Mouse (Mus musculus): Measurements from ENCODE around the gene Hspa1b. TPM values are rescaled to one million over a fixed set of nuclear protein-coding genes. Genes with fewer than 3 reads are reported as not detected.
"Not testable (repeated sequence)": the region's sequence is repeated elsewhere in the genome, so short reads cannot be mapped to it uniquely, and the experiment has no call there.

The Hspa1b gene
- 10 to 100 TPM in 1 of 26 experiments, 1 to 10 TPM in 23, under 1 TPM in 2; 0.33 to 11.3 (median 3.9) TPM for total RNA-seq (2018; cell fraction: chromatin; rRNA removed)
- 10 to 100 TPM in 9 of 26 experiments, 1 to 10 TPM in 16, under 1 TPM in 1; 0.90 to 24.8 (median 7.7) TPM for total RNA-seq (2018; cell fraction: cytosol; rRNA removed)
- 10 to 100 TPM in 6 of 26 experiments, 1 to 10 TPM in 19, under 1 TPM in 1; 0.39 to 52.2 (median 6.9) TPM for total RNA-seq (2018; cell fraction: nucleus; rRNA removed)
- 0.57 to 1.2 TPM (median 0.69 TPM) in 3 replicates for polyA plus RNA-seq (2018)

GRCm38 (mm10) chr17:34959130-34959778, at the start of gene Hspa1b:
Gene Hspa1b (minus strand): TSS chr17:34959238.
- H3K79me2 ChIP-seq (ENCODE audit: inconsistent target); H3K36me3 ChIP-seq (ENCODE audit: inconsistent target): not testable (repeated sequence)
- Histone ChIP-seq H3K27ac (peak within 1 kb of the TSS; percentile 73), H3K4me3 (ENCODE audit: inconsistent target) (peak within 1 kb of the TSS; percentile 43)
- WGBS (ENCODE audit: missing documents) = 0% methylated on average over 19 of the region's 32 CpGs

- 72% methylated on average over 7 of the region's 7 CpGs for WGBS (ENCODE audit: missing documents)
- H3K4me3 ChIP-seq (ENCODE audit: inconsistent target) = no peak overlapping the region
- H3K27ac ChIP-seq = no peak overlapping the region
- H3K79me2 ChIP-seq (ENCODE audit: inconsistent target) = peaks cover 28% of the 10 kb centered on the region
- H3K36me3 ChIP-seq (ENCODE audit: inconsistent target) = peaks cover 42% of the 10 kb centered on the region
Observed at GRCm38 (mm10) chr17:35007387-35007991, 48.5 kb upstream of the Hspa1b start.

GRCm38 (mm10) chr17:35005902-35006301, 46.9 kb upstream of the Hspa1b start:
- peaks cover 26% of the 10 kb centered on the region for H3K36me3 ChIP-seq (ENCODE audit: inconsistent target)
- H3K4me3 ChIP-seq (ENCODE audit: inconsistent target); H3K27ac ChIP-seq: not testable (repeated sequence)
- WGBS (ENCODE audit: missing documents) = 94% methylated on average over 4 of the region's 5 CpGs
- peaks cover 32% of the 10 kb centered on the region for H3K79me2 ChIP-seq (ENCODE audit: inconsistent target)

GRCm38 (mm10) chr17:35005158-35005557, 46.1 kb upstream of the Hspa1b start:
- Histone ChIP-seq H3K4me3 (ENCODE audit: inconsistent target) (no peak overlapping the region), H3K36me3 (ENCODE audit: inconsistent target) (peaks cover 20% of the 10 kb centered on the region; the same call in 1 of the 2 replicates), H3K27ac (no peak overlapping the region), H3K79me2 (ENCODE audit: inconsistent target) (peaks cover 32% of the 10 kb centered on the region)
- whole genome bisulfite sequencing (ENCODE audit: missing documents) = 94% methylated on average over 10 of the region's 10 CpGs

GRCm38 (mm10) chr17:35004075-35004717, 45.2 kb upstream of the Hspa1b start:
- WGBS (ENCODE audit: missing documents) = 97% methylated on average over 13 of the region's 17 CpGs
- Histone ChIP-seq H3K4me3 (ENCODE audit: inconsistent target) (no peak overlapping the region), H3K79me2 (ENCODE audit: inconsistent target) (peaks cover 41% of the 10 kb centered on the region), H3K36me3 (ENCODE audit: inconsistent target) (peaks cover 13% of the 10 kb centered on the region; the same call in 1 of the 2 replicates), H3K27ac (no peak overlapping the region)

- peaks cover 13% of the 10 kb centered on the region; the same call in 1 of the 2 replicates for H3K36me3 ChIP-seq (ENCODE audit: inconsistent target)
- 43% methylated on average over 9 of the region's 9 CpGs for WGBS (ENCODE audit: missing documents)
- H3K4me3 ChIP-seq (ENCODE audit: inconsistent target) = no peak overlapping the region
- H3K27ac ChIP-seq = peak overlapping the region; percentile 21; the same call in 1 of the 2 replicates
- peaks cover 50% of the 10 kb centered on the region for H3K79me2 ChIP-seq (ENCODE audit: inconsistent target)
Observed at GRCm38 (mm10) chr17:35003022-35003838, 44.2 kb upstream of the Hspa1b start.

- Histone ChIP-seq H3K79me2 (ENCODE audit: inconsistent target) (peaks cover 60% of the 10 kb centered on the region), H3K36me3 (ENCODE audit: inconsistent target) (peaks cover 13% of the 10 kb centered on the region; the same call in 1 of the 2 replicates), H3K4me3 (ENCODE audit: inconsistent target) (peak overlapping the region; percentile 40), H3K27ac (peak overlapping the region; percentile 70)
- WGBS (ENCODE audit: missing documents) = 3% methylated on average over 12 of the region's 12 CpGs
Observed at GRCm38 (mm10) chr17:35002153-35002865, 43.3 kb upstream of the Hspa1b start.

- Histone ChIP-seq H3K36me3 (ENCODE audit: inconsistent target) (peaks cover 13% of the 10 kb centered on the region; the same call in 1 of the 2 replicates), H3K79me2 (ENCODE audit: inconsistent target) (peaks cover 67% of the 10 kb centered on the region), H3K27ac (peak overlapping the region; percentile 70), H3K4me3 (ENCODE audit: inconsistent target) (peak overlapping the region; percentile 40)
- 1% methylated on average over 35 of the region's 35 CpGs for WGBS (ENCODE audit: missing documents)
Observed at GRCm38 (mm10) chr17:35001452-35002152, 42.6 kb upstream of the Hspa1b start.

GRCm38 (mm10) chr17:35000717-35001451, 41.8 kb upstream of the Hspa1b start, which contains the start of gene Vars:
Gene Vars (plus strand): TSS chr17:35000987.
- H3K36me3 ChIP-seq (ENCODE audit: inconsistent target) = peaks cover 13% of the 10 kb centered on the region; the same call in 1 of the 2 replicates
- H3K79me2 ChIP-seq (ENCODE audit: inconsistent target) = peaks cover 69% of the 10 kb centered on the region
- WGBS (ENCODE audit: missing documents) = under 1% methylated on average over 77 of the region's 83 CpGs
- H3K4me3 ChIP-seq (ENCODE audit: inconsistent target) = peak within 1 kb of the TSS; percentile 72
- peak within 1 kb of the TSS; percentile 94 for H3K27ac ChIP-seq

GRCm38 (mm10) chr17:34999871-35000716, 41.1 kb upstream of the Hspa1b start:
- not testable (repeated sequence) for H3K36me3 ChIP-seq (ENCODE audit: inconsistent target)
- Histone ChIP-seq H3K4me3 (ENCODE audit: inconsistent target) (peak overlapping the region; percentile 72), H3K27ac (peak overlapping the region; percentile 94), H3K79me2 (ENCODE audit: inconsistent target) (peaks cover 67% of the 10 kb centered on the region)
- 0% methylated on average over 26 of the region's 32 CpGs for WGBS (ENCODE audit: missing documents)

GRCm38 (mm10) chr17:34998526-34999430, 39.7 kb upstream of the Hspa1b start:
- 58% methylated on average over 15 of the region's 15 CpGs for WGBS (ENCODE audit: missing documents)
- H3K27ac ChIP-seq = peak overlapping the region; percentile 94

More at GRCm38 (mm10) chr17:34998526-34999430, 39.7 kb upstream of the Hspa1b start:
- H3K79me2 ChIP-seq (ENCODE audit: inconsistent target) = peaks cover 54% of the 10 kb centered on the region
- H3K36me3 ChIP-seq (ENCODE audit: inconsistent target) = no peaks in the 10 kb centered on the region
- peak overlapping the region; percentile 72 for H3K4me3 ChIP-seq (ENCODE audit: inconsistent target)

All from macrophage (primary cell).